Mouse (Mus musculus): ENCODE measurements at regions not wholly inside any gene's neighbourhood (a gene's known extent, or its start where the extent isn't known, plus 50 kb on each side); places are given as distances from the start of the nearest gene placed in this dataset.
"Not testable (repeated sequence)": the region's sequence is repeated elsewhere in the genome, so short reads cannot be mapped to it uniquely, and the experiment has no call there.

DNA sequence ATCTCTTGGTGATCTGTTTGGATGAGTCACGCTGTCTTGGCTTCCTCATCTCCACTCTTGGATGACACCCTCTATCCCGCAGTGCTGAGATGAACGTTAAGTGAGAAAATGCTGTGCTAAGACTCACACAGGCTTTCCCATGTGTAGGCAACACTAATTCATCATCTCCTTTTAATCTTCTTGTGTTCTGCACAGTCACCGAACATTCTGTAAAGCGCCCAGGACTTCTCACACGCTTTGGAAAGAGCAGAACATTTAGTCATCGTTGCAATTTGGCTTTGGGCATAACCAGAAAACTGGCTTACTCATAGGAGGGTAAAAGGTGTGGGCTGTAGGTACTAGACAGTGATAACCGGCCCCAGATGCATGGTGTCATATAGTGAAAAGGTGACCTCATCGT is 94.9 kb downstream of the Plppr4 start:
- peak; percentile 34 for DNase-seq

DNA sequence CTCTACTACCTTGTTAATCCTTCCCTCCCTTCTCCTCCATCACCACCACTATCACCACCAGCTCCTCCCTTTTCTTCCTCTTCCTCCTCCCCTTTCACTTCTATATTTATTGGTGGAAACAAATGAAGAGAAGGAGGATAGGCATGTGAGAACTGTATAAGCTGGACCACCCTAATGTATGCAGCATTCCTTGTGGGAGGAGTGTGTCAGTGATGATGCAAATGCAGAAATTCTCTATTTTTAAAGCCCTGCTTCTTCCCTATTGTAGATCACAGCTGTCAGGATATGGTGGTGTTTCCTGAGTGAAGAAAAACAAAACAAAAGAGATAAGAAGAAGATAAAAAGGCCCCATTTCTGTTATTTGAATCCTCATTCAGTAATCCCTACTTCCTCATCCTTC is 112.8 kb downstream of the Plppr4 start:
- no peak for DNase-seq

- no peak for DNase-seq
Measured at GRCm38 (mm10) chr3:117241810-117242209, 118.9 kb downstream of the Plppr4 start.

- no peak for DNase-seq
Measured at GRCm38 (mm10) chr3:117226616-117227015, 134.1 kb downstream of the Plppr4 start.

DNA sequence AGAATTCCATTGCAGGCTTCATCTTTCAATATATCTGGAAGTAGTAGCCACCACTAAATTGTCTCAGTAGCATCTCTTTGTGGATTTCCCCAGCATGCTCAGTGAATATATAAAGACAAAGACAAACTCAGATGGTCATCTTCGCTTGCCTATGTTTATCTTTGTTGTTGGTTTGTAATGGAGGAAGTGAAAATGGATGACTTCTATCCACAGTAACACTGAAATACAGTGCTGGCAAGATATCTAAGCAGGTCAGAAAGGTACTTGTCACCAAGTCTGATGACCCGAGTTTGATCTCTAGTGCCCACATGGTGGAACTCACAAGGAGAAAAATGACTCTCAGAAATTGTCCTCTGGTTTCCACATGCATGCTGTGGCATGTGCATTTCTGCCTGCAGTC is 135.6 kb downstream of the Plppr4 start:
- DNase-seq, result no peak

GRCm38 (mm10) chr3:117217952-117218351 is 142.7 kb downstream of the Plppr4 start:
- DNase-seq, result peak; percentile 71

DNA sequence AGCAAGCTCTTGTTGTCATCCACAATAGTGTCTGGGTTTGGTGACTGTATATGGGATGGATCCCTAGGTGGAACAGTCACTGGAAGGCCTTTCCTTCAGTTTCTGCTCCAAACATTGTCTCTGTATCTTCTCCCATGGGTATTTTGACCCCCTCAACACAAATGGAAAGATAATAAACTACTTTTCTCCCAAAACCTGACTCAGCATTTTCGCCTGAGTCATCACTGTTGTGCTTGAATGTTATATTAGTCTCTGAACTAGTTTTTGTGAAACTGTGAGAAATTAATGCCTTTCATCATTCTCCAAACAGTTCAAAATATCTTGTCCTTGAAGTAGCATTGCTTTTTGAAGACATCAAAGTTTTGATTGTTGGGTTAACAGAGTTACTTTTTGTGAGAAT is 168.8 kb downstream of the Plppr4 start:
- no peak for DNase-seq

DNA sequence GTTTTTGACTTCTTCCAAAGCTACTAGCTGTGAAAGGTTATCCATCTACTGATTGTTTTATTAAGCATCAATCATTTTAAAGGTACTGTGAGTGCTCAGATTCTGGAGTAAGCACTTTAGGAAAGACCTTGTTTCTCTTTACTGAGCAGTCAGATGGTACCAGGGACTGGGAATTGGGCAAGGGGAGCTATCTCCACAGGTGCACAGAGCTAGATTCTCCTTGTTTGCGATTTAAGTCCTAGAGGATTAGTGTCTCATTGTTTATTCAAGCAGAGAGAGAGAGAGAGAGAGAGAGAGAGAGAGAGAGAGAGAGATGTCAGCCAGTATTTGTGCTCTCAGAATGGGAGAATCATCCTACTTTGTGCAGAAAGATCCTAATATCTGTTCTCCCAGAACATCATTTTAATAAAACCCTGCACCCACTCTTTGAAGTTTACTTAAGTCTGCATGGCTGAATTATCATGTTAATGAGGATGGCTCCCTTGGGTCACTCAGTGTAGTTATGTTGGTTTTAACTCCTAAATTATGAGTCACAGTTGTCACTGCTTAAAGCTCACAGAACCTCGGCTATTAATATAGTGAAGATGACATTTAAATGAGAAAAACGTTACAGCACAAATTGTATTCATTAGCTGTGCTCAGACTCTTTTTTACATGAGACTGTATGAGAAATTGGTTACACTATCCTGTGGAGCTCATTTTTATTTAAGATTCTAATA is 171.7 kb downstream of the Plppr4 start:
- no peak for DNase-seq

DNA sequence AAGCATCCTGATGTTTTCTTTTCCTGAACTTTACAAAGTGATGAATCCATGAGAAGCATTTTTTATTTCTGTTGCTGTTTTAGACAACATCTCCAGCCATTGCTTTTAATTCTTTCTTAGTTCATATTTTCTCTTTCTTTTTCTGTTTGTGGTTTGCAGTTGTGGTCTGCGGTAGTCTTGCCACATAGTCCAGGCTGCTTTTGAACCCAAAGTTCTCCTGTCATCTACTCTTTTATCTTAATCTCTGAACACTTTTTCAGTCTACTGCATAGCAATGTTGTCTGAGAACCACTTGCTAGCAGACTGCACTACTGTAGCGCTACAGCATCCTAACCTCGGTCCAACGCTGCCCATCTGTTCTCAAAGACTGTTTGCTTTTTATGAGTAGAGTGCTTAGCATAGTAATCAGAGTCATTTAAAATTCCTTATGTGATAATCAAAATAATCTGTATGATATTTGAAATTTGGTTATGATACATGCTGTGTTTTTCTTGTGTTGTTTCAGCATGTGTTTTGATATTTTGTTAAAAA is 177.0 kb downstream of the Plppr4 start:
- DNase-seq, result peak; percentile 57

DNA sequence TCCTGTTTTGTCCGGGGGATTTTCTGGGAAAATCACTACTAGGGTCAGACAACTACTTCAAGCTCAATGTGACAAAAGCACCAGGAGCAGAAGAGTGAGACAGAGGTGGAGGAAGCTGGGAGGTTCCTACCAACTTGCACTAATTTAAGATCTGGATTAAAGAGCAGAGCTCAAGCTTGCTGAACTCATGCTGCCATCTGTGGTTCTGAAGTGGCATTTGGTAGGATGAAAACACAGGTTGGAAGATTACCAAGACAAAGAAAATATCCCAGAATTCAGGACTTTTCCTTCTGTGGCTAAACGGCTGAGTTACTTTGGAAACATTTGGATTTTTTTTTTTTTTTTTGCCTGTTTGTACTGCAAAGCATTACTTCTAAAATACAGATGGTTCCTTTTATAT is 190.9 kb downstream of the Plppr4 start:
- DNase-seq, result peak; percentile 60

GRCm38 (mm10) chr3:117163046-117163445 is 194.3 kb upstream of the Palmd start:
- DNase-seq, result no peak

DNA sequence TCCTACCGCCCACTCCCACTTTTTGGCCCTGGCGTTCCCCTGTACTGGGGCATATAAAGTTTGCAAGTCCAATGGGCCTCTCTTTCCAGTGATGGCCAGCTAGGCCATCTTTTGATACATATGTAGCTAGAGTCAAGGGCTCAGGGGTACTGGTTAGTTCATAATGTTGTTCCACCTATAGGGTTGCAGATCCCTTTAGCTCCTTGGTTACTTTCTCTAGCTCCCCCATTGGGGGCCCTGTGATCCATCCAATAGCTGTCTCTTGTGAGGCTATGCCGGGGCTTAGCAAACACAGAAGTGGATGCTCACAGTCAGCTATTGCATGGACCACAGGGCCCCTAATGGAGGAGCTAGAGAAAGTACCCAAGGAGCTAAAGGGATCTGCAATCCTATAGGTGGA is 191.9 kb upstream of the Palmd start:
- DNase-seq, result not testable (repeated sequence)

- no peak for DNase-seq
Measured at GRCm38 (mm10) chr3:117155274-117155673, 186.5 kb upstream of the Palmd start.

- peak; percentile 23 for DNase-seq
Measured at GRCm38 (mm10) chr3:117153011-117153473, 184.3 kb upstream of the Palmd start.

GRCm38 (mm10) chr3:117152414-117152813 is 183.6 kb upstream of the Palmd start:
- DNase-seq, result no peak

DNA sequence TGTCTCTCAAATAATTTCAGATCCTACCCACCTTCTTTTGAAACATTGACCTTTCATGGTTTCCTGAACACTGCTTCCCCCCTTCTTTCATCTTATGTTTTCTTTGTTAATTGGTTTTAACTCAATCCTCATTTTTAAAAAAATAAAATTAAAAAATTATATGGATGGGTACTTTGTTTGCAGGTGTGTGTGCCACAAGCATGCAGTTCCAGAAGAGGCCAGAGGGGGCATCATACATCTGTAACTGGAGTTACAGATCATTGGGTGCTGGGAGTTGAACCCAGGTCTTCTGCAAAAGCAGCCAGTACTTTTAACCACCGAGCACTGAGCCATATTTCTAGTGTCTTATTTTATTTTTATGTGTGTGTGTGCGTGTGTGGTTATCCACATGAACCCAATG is 178.6 kb upstream of the Palmd start:
- DNase-seq, result no peak

- no peak for DNase-seq
Measured at GRCm38 (mm10) chr3:117139835-117140234, 171.0 kb upstream of the Palmd start.

DNA sequence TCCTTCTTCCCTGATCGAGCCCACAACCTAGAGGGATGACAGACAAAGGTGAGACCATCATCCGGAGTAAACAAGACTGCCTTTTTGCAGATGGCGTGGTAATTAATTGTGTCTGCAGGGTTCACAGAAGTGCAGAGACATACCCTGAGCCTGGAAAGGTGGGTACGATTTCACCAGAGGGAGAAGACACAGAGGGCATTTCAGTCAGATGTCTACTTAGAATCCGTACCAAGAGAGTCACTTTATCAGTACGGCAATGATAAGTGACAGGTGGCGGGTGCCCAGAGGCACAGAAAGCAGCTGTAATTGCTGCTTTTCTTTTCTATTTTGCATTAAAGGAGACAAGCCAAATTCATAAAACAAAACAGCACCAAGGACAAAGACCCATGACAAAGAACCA is 169.9 kb upstream of the Palmd start:
- no peak for DNase-seq

DNA sequence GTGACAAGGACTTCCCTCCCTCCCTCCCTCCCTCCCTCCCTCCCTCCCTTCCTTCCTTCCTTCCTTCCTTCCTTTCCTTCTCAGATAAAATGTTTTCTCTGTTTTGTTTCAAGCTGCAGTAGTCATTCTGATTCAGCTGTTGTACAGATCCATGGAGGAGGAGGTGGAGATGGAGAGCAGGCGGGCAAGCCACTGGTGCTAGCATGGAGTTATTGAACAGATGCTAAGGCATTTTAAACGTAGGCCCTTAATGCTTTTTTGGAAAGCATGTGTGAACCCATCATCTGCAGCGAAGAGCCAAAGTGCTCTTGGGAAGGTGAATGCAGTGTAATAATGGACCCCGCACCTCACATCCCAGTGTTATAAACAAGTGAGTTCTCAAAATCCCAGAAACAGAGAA is 164.1 kb upstream of the Palmd start:
- DNase-seq, result no peak

- no peak for DNase-seq
Measured at GRCm38 (mm10) chr3:117122211-117122610, 153.4 kb upstream of the Palmd start.

GRCm38 (mm10) chr3:117120086-117121055 is 151.6 kb upstream of the Palmd start:
- DNase-seq, result peak; percentile 60

DNA sequence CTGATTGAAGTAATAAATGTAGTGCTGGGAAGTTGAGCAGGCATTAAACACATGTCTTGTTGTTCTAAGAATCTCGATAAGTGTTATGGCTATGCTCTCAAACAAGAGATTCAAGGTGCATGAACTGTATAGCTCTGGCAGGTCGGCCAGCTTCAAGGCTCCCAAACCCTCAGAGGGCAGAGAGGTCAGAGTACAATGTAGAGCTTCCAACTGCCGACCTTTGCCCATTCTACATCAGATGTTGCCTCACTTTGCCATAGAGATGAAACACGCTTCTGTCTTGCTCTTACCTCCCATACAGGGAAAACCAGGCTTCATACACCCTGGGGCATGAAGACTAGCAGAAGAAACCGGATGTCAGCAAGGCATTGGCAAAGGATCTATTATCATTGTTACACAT is 150.8 kb upstream of the Palmd start:
- no peak for DNase-seq

DNA sequence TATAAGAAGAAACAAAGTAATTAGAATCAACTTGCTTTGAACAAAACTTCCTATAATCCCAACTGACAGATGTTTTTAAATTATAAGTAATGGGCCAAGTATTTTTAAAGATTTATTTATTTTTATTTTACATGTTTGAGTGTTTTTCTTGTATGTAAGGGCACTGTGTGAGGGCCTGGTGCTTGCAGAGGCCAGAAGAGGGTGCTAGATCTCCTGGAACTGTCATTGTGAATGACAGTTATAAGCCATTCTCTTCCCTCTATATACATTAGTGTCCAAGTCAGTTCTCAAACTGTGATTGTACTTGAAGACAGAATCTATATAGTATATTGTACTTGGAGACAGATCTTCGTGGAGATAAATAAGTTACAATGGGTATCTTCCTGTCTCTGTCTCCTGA is 149.1 kb upstream of the Palmd start:
- DNase-seq, result no peak

GRCm38 (mm10) chr3:117116210-117116609 is 147.4 kb upstream of the Palmd start:
- DNase-seq, result no peak
